Mouse (Mus musculus) brain, embryonic 14.5 days (tissue): ENCODE measurements at regions not wholly inside any gene's neighbourhood (a gene's known extent, or its start where the extent isn't known, plus 50 kb on each side); places are given as distances from the start of the nearest gene placed in this dataset.

ENCODE experiments used
- CTCF ChIP-seq: fragments of 200-500 bp; IDR thresholded peaks from 2 replicates; pipeline ENCODE4 v1.5.1; 2012; ENCODE audit warnings: inconsistent platforms, mild to moderate bottlenecking, moderate library complexity, borderline replicate concordance; ENCODE audit not compliant: insufficient read depth, insufficient read length; ENCODE audit errors: extremely low read depth
- POLR2A ChIP-seq: fragments of 200-500 bp; IDR thresholded peaks from 2 replicates; pipeline ENCODE4 v1.6.1; 2012; ENCODE audit warnings: mild to moderate bottlenecking, inconsistent platforms, borderline replicate concordance; ENCODE audit not compliant: poor library complexity, insufficient read depth, insufficient read length, severe bottlenecking; ENCODE audit errors: extremely low read depth

DNA sequence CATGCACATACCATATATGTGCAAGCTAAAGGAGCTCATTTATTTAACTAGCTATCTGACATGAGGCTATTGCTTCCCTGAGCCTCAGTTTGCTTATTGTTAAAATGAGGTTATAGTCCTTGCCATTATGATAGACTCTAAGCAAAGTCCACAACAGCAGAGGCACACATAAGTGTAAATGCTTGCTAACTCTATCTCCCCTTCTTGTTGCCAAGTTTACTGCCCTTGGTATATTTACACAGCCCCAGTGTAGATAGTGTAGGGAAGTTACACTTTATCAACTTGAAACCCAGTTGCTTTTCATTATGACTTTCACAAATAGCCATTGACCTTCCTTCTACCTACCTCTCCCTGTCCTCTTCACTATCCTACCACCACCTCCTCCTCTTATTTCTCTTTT, 782.6 kb upstream of the Agtr1b start:
- TF ChIP-seq CTCF = no peak
- TF ChIP-seq POLR2A = no peak
